Mouse (Mus musculus) retina, embryonic 14.5 days (tissue): Measurements from ENCODE around the gene Hoxd9.
A peak's percentile ranks its signal among the peaks of the same experiment; 100 is the strongest.

Experiments used
- DNase-seq: peaks from one replicate; pipeline ENCODE4 v3.0.0-alpha.2; 2015; ENCODE audit warnings: low spot score

Hoxd9 gene

DNA sequence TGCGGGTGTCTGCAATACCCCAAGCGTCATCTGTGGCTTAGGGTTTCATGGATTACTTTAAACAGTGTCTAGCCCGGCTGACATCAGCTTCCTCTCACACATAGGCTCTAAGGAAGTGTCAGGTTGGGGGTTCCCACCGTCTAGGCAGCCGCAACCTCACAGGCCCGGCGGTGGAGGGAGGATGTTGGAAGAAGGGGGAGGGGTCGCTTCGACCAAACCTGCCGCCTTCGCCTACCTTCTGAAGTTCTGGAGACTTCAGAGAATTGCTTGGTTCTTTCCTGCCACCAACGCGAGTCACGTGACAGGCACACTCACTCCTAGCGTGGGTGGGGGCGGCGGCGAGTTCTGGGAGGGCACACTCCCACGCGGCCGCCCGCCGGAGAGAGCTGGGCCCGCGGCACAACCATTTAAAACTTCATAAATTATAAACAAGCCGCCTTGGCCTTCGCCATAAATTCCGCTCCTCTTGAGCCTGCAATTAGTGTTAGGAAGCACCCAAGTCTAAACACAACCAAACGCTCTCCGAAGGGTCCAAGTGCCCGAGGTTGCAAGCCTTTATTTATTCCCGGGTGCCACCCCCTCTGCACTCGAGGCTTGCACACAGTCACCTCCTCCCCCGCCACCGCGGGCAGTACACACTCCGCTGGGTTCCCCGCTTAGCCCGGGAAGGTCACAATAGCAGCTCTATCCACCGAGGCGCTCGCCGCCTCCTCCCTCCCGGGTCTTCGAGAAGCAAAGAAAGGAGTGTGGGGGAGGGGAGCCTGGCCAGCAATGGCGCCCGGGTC is 52.0 kb downstream of the Hoxd9 start:
- peak; percentile 72 for DNase-seq
